Mouse (Mus musculus): Measurements from ENCODE around the gene Cxadr. TPM values are rescaled to one million over a fixed set of nuclear protein-coding genes. Genes with fewer than 3 reads are reported as not detected.

Cxadr gene
- total and polyA plus RNA-seq, 2 experiments from 2014 or later = 133 to 272 TPM

DNA sequence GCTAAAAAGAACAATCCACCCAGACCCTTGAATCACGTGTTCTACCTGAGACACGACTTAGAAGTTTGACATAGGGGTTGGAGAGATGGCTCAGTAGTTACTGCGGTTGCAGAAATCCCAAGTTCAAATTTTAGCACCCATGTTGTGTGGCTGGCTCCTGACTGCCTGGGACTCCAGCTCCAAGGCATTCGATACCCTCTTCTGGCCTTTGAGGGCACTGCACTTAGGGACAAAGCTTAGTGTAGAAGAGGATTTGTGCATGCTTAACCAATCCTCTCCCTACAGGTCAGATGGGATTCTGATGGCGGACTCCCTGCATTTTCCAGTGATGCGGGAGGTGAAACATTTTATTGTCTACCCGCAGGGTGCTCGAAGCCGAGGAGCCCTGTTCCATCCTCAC, 15.6 kb downstream of the Cxadr start:
- DNase-seq (ENCODE audit: low spot score) = peak; percentile 65
- Histone ChIP-seq H3K4me2 (ENCODE audit: low read depth, low read length) (no peak overlapping the region), H3K4me3 (ENCODE audit: low read length) (no peak overlapping the region), H3K4me1 (ENCODE audit: insufficient read depth, low read length) (peaks cover 11% of the 10 kb centered on the region), H3K9me3 (ENCODE audit: low read length) (no peaks in the 10 kb centered on the region), H3K27ac (no peak overlapping the region), H3K9ac (replicated peaks; ENCODE audit: low read length) (no peak overlapping the region), H3K36me3 (ENCODE audit: insufficient read depth, low read length) (no peaks in the 10 kb centered on the region), H3K27me3 (ENCODE audit: insufficient read depth, low read length) (no peaks in the 10 kb centered on the region)
- ATAC-seq = peak; percentile 43; the same call in 1 of the 2 replicates
- 84% methylated on average over 9 of the region's 9 CpGs for WGBS
- TF ChIP-seq CTCF (IDR thresholded peaks at IDR 0.05; ENCODE audit: low read depth) = peak; percentile 78

DNA sequence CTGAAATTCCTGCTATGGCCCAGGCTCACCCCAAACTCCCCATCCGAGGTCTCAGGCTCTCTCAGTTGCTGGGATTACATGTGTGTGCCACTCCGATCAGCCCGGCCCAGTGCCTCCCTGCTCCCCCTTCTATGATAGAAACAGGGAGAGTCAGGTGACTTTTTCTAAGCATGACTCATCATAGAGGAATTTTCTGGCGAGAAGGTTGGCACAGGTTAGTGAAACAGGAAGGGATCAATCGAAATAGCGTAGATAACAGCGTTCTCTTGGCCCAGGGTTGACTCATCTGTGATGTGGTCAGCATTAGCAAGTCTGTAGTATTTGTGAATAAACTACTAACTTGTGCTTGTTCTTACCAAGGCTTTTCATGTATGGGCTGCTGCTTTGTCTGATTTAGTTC, 16.7 kb downstream of the Cxadr start:
- Histone ChIP-seq H3K27me3 (ENCODE audit: insufficient read depth, low read length) (no peaks in the 10 kb centered on the region), H3K27ac (no peak overlapping the region), H3K4me2 (ENCODE audit: low read depth, low read length) (no peak overlapping the region), H3K36me3 (ENCODE audit: insufficient read depth, low read length) (no peaks in the 10 kb centered on the region), H3K9ac (replicated peaks; ENCODE audit: low read length) (no peak overlapping the region), H3K4me1 (ENCODE audit: insufficient read depth, low read length) (peaks cover 16% of the 10 kb centered on the region), H3K9me3 (ENCODE audit: low read length) (no peaks in the 10 kb centered on the region), H3K4me3 (ENCODE audit: low read length) (no peak overlapping the region)
- TF ChIP-seq CTCF (IDR thresholded peaks at IDR 0.05; ENCODE audit: low read depth) = no peak
- ATAC-seq = no peak
- 82% methylated on average over 7 of the region's 7 CpGs for WGBS
- DNase-seq (ENCODE audit: low spot score) = no peak

DNA sequence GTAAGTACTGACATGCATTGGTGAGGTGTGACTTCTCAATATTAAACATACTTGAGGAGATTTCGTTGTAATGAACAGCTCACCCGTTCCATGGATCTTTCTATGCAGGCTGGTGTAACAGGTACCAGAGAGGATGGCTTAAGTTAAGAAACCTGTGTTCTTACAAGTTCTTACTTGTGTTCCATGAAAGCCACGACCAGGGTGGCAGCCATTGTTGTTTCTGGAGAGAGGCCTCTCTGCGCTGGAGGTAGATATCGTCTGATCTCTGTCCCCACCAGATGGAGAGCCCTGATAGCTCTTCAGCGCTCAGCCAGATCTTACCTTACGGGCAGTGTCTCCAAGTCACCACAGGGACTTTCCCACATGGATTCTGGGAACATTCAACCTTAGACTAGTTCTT, 18.4 kb downstream of the Cxadr start:
- no peak for TF ChIP-seq CTCF (IDR thresholded peaks at IDR 0.05; ENCODE audit: low read depth)

DNA sequence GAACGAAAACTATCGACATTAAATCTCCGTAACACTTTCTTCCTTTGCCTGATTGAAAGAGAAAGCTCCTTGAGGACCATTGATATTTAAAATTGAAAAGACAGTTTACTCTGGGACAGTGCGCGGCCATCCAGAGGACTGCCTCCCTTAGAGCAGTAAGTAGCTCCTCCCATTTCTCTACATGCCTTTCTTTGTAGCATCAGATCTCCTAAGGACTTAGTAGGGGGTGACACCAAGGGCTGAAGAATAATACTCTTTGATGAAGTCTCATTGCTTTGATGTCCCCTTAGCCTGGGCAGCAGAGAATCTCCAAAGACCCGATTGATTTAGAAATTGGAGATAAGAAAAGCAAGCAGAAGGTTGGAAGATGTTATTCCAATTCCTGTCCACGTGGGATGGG, 20.3 kb downstream of the Cxadr start:
- Histone ChIP-seq H3K4me1 (ENCODE audit: insufficient read depth, low read length) (peaks cover 6% of the 10 kb centered on the region; the same call in 1 of the 2 replicates), H3K36me3 (ENCODE audit: insufficient read depth, low read length) (peaks cover 5% of the 10 kb centered on the region; the same call in 1 of the 2 replicates), H3K9me3 (ENCODE audit: low read length) (no peaks in the 10 kb centered on the region), H3K4me2 (ENCODE audit: low read depth, low read length) (peak overlapping the region; percentile 32), H3K27ac (no peak overlapping the region), H3K4me3 (ENCODE audit: low read length) (no peak overlapping the region), H3K27me3 (ENCODE audit: insufficient read depth, low read length) (no peaks in the 10 kb centered on the region), H3K9ac (replicated peaks; ENCODE audit: low read length) (no peak overlapping the region)
- 8% methylated on average over 7 of the region's 7 CpGs for WGBS
- no peak; the same call in 1 of the 2 replicates for ATAC-seq
- no peak for TF ChIP-seq CTCF (IDR thresholded peaks at IDR 0.05; ENCODE audit: low read depth)
- peak; percentile 20 for DNase-seq (ENCODE audit: low spot score)

More for the DNA sequence above, 18.4 kb downstream of the Cxadr start:
- H3K9me3 ChIP-seq (ENCODE audit: low read length) = no peaks in the 10 kb centered on the region
- no peak overlapping the region for H3K27ac ChIP-seq
- H3K36me3 ChIP-seq (ENCODE audit: insufficient read depth, low read length) = no peaks in the 10 kb centered on the region
- H3K27me3 ChIP-seq (ENCODE audit: insufficient read depth, low read length) = no peaks in the 10 kb centered on the region
- no peak overlapping the region for H3K4me3 ChIP-seq (ENCODE audit: low read length)
- no peak overlapping the region for H3K9ac ChIP-seq (replicated peaks; ENCODE audit: low read length)
- H3K4me2 ChIP-seq (ENCODE audit: low read depth, low read length) = no peak overlapping the region
- H3K4me1 ChIP-seq (ENCODE audit: insufficient read depth, low read length) = peaks cover 6% of the 10 kb centered on the region; the same call in 1 of the 2 replicates
- 66% methylated on average over 7 of the region's 7 CpGs for WGBS
- no peak for DNase-seq (ENCODE audit: low spot score)
- ATAC-seq = no peak

DNA sequence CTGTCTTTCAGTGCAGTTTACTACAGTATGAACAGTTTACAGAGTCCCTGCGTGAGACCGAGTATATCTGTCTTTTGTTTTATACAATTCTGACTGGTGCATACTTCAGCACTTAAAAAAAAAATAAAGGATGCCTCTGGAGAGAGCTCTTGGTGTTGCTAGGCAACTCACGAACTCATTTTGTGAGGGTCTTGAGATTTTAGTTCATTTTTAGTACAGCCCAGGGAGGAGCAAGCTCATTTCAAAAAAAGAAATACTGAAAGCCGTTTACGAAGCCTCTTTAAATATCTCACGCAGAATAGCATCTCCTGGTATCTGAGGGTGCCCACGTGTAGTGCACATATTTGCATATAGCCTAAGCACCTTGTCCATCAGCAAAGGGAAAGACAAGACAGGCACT, 20.9 kb downstream of the Cxadr start:
- Histone ChIP-seq H3K27ac (0 out of 2 replicates have a peak overlapping the region, but pooled peaks have one; percentile 20), H3K27me3 (ENCODE audit: insufficient read depth, low read length) (no peaks in the 10 kb centered on the region), H3K4me2 (ENCODE audit: low read depth, low read length) (peak overlapping the region; percentile 32), H3K9me3 (ENCODE audit: low read length) (no peaks in the 10 kb centered on the region), H3K4me1 (ENCODE audit: insufficient read depth, low read length) (peaks cover 6% of the 10 kb centered on the region; the same call in 1 of the 2 replicates), H3K4me3 (ENCODE audit: low read length) (no peak overlapping the region), H3K9ac (replicated peaks; ENCODE audit: low read length) (peak overlapping the region; percentile 24; the same call in 1 of the 2 replicates), H3K36me3 (ENCODE audit: insufficient read depth, low read length) (peaks cover 8% of the 10 kb centered on the region)
- DNase-seq (ENCODE audit: low spot score) (peak; percentile 48), ATAC-seq (peak; percentile 57)
- WGBS = 7% methylated on average over 7 of the region's 7 CpGs
- no peak for TF ChIP-seq CTCF (IDR thresholded peaks at IDR 0.05; ENCODE audit: low read depth)

DNA sequence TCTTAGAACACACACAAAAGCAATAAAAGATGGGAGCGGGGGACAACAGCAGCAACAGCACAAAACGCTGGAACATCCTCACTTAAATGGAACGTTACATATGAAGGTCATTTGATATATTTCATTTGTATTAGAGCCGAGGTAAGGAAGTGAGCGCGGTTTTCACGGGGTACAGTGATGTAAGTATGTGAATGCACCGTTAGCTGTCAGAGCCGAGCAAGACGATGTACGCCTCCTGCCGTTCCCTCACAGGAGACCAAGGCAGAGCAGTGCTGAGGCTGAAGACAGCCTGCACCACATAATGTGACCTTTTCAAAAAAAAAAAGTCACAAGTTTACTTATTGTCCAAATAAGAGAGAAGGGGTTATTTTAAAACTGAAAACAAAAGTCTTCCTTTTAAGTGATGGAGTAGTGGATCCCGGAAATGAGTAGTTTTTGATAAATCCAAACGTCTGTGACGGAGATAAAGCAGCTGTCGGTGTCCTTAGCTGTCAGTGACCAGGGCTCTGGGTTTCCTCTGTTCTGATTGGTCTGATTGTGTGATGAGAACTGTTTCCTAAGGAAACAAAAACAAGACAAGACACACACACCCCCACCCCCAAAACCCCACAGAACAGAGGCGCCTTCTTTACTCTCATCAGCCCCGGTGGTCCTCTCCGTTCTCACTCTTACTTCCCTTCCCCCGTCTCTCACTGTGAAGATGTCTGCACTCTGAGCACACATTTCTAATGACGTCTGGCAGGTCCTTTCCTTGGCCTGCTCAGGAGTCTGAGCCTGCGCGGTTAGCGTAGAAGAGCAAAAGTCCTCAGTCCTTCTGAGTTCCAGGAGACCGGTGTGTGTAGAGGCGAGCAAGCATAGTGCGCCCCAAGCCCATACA, 24.9 kb downstream of the Cxadr start:
- Histone ChIP-seq H3K9me3 (ENCODE audit: low read length) (no peaks in the 10 kb centered on the region), H3K4me3 (ENCODE audit: low read length) (no peak overlapping the region), H3K9ac (replicated peaks; ENCODE audit: low read length) (no peak overlapping the region), H3K4me1 (ENCODE audit: insufficient read depth, low read length) (peaks cover 6% of the 10 kb centered on the region; the same call in 1 of the 2 replicates), H3K36me3 (ENCODE audit: insufficient read depth, low read length) (peaks cover 19% of the 10 kb centered on the region), H3K27ac (no peak overlapping the region), H3K4me2 (ENCODE audit: low read depth, low read length) (no peak overlapping the region), H3K27me3 (ENCODE audit: insufficient read depth, low read length) (no peaks in the 10 kb centered on the region)
- 0 out of 2 replicates have a peak, but pooled peaks have one; percentile 11 for ATAC-seq
- 77% methylated on average over 27 of the region's 27 CpGs for WGBS
- TF ChIP-seq CTCF (IDR thresholded peaks at IDR 0.05; ENCODE audit: low read depth) = no peak
- DNase-seq (ENCODE audit: low spot score) = no peak

DNA sequence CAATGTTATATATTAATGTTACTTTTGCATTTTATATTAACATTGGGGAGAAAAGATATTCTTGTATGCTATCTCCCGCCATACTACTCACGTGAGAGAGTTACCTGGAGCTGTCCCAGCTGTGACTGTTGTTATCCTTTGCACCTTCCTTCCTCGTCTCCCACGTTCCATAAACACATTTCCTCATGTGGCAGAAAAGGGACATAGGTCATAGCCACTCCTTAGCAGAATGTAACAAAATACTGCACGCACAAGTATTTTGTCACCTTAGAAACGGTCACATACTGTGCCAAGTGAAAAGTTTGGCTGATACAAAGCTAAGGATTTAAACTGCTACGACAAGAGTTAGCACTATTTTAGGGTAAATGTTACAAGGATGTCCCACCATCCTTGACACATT, 26.3 kb downstream of the Cxadr start:
- peaks cover 19% of the 10 kb centered on the region for H3K36me3 ChIP-seq (ENCODE audit: insufficient read depth, low read length)
- no peak overlapping the region for H3K9ac ChIP-seq (replicated peaks; ENCODE audit: low read length)
- no peak overlapping the region for H3K27ac ChIP-seq
- no peak overlapping the region for H3K4me3 ChIP-seq (ENCODE audit: low read length)
- DNase-seq (ENCODE audit: low spot score) (no peak), ATAC-seq (no peak)
- no peaks in the 10 kb centered on the region for H3K4me1 ChIP-seq (ENCODE audit: insufficient read depth, low read length)
- 89% methylated on average over 7 of the region's 7 CpGs for WGBS
- no peak for TF ChIP-seq CTCF (IDR thresholded peaks at IDR 0.05; ENCODE audit: low read depth)
- H3K27me3 ChIP-seq (ENCODE audit: insufficient read depth, low read length) = no peaks in the 10 kb centered on the region
- H3K4me2 ChIP-seq (ENCODE audit: low read depth, low read length) = no peak overlapping the region
- H3K9me3 ChIP-seq (ENCODE audit: low read length) = no peaks in the 10 kb centered on the region

Data from hindbrain, postnatal 0 days (tissue).